Mouse (Mus musculus): ENCODE measurements at regions not wholly inside any gene's neighbourhood (a gene's known extent, or its start where the extent isn't known, plus 50 kb on each side); places are given as distances from the start of the nearest gene placed in this dataset.

GRCm38 (mm10) chr12:118703068-118703662, 143.0 kb upstream of the Sp8 start:
- Histone ChIP-seq H3K36me3 (ENCODE audit: control insufficient read depth, insufficient read depth, low read length) (no peaks in the 10 kb centered on the region), H3K4me3 (ENCODE audit: control insufficient read depth, insufficient read depth, low read length) (no peak overlapping the region), H3K27ac (ENCODE audit: control insufficient read depth, insufficient read depth, low read length) (no peak overlapping the region), H3K4me1 (replicated peaks; ENCODE audit: control insufficient read depth, insufficient read depth, low read length) (no peaks in the 10 kb centered on the region), H3K27me3 (ENCODE audit: control insufficient read depth, insufficient read depth, low read length) (no peaks in the 10 kb centered on the region)
- TF ChIP-seq CTCF (IDR thresholded peaks at IDR 0.05; ENCODE audit: borderline replicate concordance, control insufficient read depth, extremely low read depth, insufficient read depth, low read length, poor library complexity) (no peak), POLR2A (IDR thresholded peaks at IDR 0.05; ENCODE audit: control insufficient read depth, extremely low read depth, insufficient read depth, low read length, poor library complexity) (no peak)
- WGBS, result 40% methylated on average over 11 of the region's 11 CpGs
- DNase-seq, result no peak

- 86% methylated on average over 2 of the region's 2 CpGs for WGBS
- no peak for DNase-seq
- H3K27ac ChIP-seq (ENCODE audit: control insufficient read depth, insufficient read depth, low read length), result no peak overlapping the region
- H3K4me1 ChIP-seq (replicated peaks; ENCODE audit: control insufficient read depth, insufficient read depth, low read length), result no peaks in the 10 kb centered on the region
- no peaks in the 10 kb centered on the region for H3K27me3 ChIP-seq (ENCODE audit: control insufficient read depth, insufficient read depth, low read length)
- TF ChIP-seq CTCF (IDR thresholded peaks at IDR 0.05; ENCODE audit: borderline replicate concordance, control insufficient read depth, extremely low read depth, insufficient read depth, low read length, poor library complexity), result no peak
- no peak for TF ChIP-seq POLR2A (IDR thresholded peaks at IDR 0.05; ENCODE audit: control insufficient read depth, extremely low read depth, insufficient read depth, low read length, poor library complexity)
- no peak overlapping the region for H3K4me3 ChIP-seq (ENCODE audit: control insufficient read depth, insufficient read depth, low read length)
- H3K36me3 ChIP-seq (ENCODE audit: control insufficient read depth, insufficient read depth, low read length), result no peaks in the 10 kb centered on the region
These were observed 144.3 kb upstream of the Sp8 start for GRCm38 (mm10) chr12:118701838-118702237.

DNA sequence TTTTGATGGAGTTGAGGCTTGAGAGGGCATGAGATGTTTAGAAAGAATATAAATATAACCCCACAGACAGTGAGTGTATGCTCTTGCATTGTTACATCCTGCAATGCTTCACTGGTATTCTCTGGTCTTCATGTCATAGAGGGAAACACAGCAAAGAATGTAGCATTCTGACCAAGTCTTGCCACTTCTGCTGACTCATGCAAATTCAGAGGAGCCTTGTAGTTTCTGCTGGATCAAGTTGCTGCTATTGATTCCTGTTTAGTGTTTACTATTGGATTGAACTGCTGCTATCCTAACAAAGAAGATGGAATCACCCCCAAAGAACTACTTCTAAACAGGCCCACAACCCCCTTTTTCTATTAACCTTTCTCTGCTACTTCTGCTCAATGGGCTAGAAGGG, 148.0 kb upstream of the Sp8 start:
- H3K27ac ChIP-seq (ENCODE audit: control insufficient read depth, insufficient read depth, low read length), result no peak overlapping the region
- no peak overlapping the region for H3K4me3 ChIP-seq (ENCODE audit: control insufficient read depth, insufficient read depth, low read length)
- H3K36me3 ChIP-seq (ENCODE audit: control insufficient read depth, insufficient read depth, low read length), result no peaks in the 10 kb centered on the region
- H3K4me1 ChIP-seq (replicated peaks; ENCODE audit: control insufficient read depth, insufficient read depth, low read length), result no peaks in the 10 kb centered on the region
- DNase-seq, result no peak
- H3K27me3 ChIP-seq (ENCODE audit: control insufficient read depth, insufficient read depth, low read length), result no peaks in the 10 kb centered on the region
- no peak for TF ChIP-seq CTCF (IDR thresholded peaks at IDR 0.05; ENCODE audit: borderline replicate concordance, control insufficient read depth, extremely low read depth, insufficient read depth, low read length, poor library complexity)
- no peak for TF ChIP-seq POLR2A (IDR thresholded peaks at IDR 0.05; ENCODE audit: control insufficient read depth, extremely low read depth, insufficient read depth, low read length, poor library complexity)

- no peaks in the 10 kb centered on the region for H3K36me3 ChIP-seq (ENCODE audit: control insufficient read depth, insufficient read depth, low read length)
- DNase-seq, result no peak
- H3K27me3 ChIP-seq (ENCODE audit: control insufficient read depth, insufficient read depth, low read length), result no peaks in the 10 kb centered on the region
- WGBS, result 58% methylated on average over 2 of the region's 2 CpGs
- no peak for TF ChIP-seq POLR2A (IDR thresholded peaks at IDR 0.05; ENCODE audit: control insufficient read depth, extremely low read depth, insufficient read depth, low read length, poor library complexity)
- TF ChIP-seq CTCF (IDR thresholded peaks at IDR 0.05; ENCODE audit: borderline replicate concordance, control insufficient read depth, extremely low read depth, insufficient read depth, low read length, poor library complexity), result no peak
- H3K27ac ChIP-seq (ENCODE audit: control insufficient read depth, insufficient read depth, low read length), result no peak overlapping the region
- no peaks in the 10 kb centered on the region for H3K4me1 ChIP-seq (replicated peaks; ENCODE audit: control insufficient read depth, insufficient read depth, low read length)
- H3K4me3 ChIP-seq (ENCODE audit: control insufficient read depth, insufficient read depth, low read length), result no peak overlapping the region
These were observed 151.4 kb upstream of the Sp8 start for GRCm38 (mm10) chr12:118694701-118695100.

DNA sequence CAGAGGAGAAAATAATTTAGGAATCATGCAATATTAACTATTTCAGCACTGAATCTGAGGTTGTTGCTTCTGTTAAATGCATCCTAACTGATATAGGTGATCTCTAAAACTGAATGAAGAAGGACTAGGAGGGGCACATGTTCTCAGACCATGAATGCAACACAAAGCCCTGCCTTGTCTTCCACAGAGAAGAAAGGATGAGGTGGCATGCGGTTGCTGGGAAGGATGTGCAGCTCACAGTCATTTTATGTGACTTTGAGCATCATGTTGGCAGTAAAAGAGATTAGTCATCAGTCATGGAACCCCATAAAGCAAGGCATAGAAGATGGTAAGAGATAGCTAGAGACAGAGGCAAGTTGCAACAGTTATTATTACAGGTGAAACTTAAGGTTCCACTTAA, 163.2 kb upstream of the Sp8 start:
- Histone ChIP-seq H3K27ac (ENCODE audit: control insufficient read depth, insufficient read depth, low read length) (no peak overlapping the region), H3K4me1 (replicated peaks; ENCODE audit: control insufficient read depth, insufficient read depth, low read length) (no peaks in the 10 kb centered on the region), H3K36me3 (ENCODE audit: control insufficient read depth, insufficient read depth, low read length) (no peaks in the 10 kb centered on the region), H3K27me3 (ENCODE audit: control insufficient read depth, insufficient read depth, low read length) (no peaks in the 10 kb centered on the region), H3K4me3 (ENCODE audit: control insufficient read depth, insufficient read depth, low read length) (no peak overlapping the region)
- TF ChIP-seq CTCF (IDR thresholded peaks at IDR 0.05; ENCODE audit: borderline replicate concordance, control insufficient read depth, extremely low read depth, insufficient read depth, low read length, poor library complexity) (no peak), POLR2A (IDR thresholded peaks at IDR 0.05; ENCODE audit: control insufficient read depth, extremely low read depth, insufficient read depth, low read length, poor library complexity) (no peak)
- 98% methylated on average over 1 of the region's 1 CpGs for WGBS
- DNase-seq, result no peak

GRCm38 (mm10) chr12:118677989-118678388, 168.1 kb upstream of the Sp8 start:
- WGBS, result 98% methylated on average over 4 of the region's 4 CpGs
- H3K27ac ChIP-seq (ENCODE audit: control insufficient read depth, insufficient read depth, low read length), result no peak overlapping the region
- no peaks in the 10 kb centered on the region for H3K27me3 ChIP-seq (ENCODE audit: control insufficient read depth, insufficient read depth, low read length)
- no peak for DNase-seq
- no peaks in the 10 kb centered on the region for H3K4me1 ChIP-seq (replicated peaks; ENCODE audit: control insufficient read depth, insufficient read depth, low read length)
- no peaks in the 10 kb centered on the region for H3K36me3 ChIP-seq (ENCODE audit: control insufficient read depth, insufficient read depth, low read length)
- no peak for TF ChIP-seq CTCF (IDR thresholded peaks at IDR 0.05; ENCODE audit: borderline replicate concordance, control insufficient read depth, extremely low read depth, insufficient read depth, low read length, poor library complexity)
- TF ChIP-seq POLR2A (IDR thresholded peaks at IDR 0.05; ENCODE audit: control insufficient read depth, extremely low read depth, insufficient read depth, low read length, poor library complexity), result no peak
- no peak overlapping the region for H3K4me3 ChIP-seq (ENCODE audit: control insufficient read depth, insufficient read depth, low read length)

DNA sequence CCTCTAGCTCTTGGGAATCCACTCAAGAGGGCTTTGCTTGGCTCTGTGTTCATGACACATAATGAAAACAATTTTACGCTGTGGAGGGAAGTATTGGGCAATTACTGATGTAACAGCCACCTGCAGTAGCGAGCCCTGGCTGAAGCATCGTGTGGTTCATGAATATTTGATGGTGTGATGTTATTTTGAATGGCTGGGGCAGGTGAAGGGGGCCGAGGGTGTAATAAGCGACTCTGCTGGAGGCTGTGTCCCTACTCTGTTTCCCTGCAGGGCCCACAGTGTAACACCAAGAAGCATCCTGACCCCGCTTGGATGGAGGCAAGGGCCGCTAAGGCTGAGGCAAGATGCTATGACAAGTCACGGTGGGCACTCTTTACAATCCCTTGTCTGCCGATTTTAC, 184.6 kb upstream of the Sp8 start:
- no peak overlapping the region for H3K27ac ChIP-seq (ENCODE audit: control insufficient read depth, insufficient read depth, low read length)
- TF ChIP-seq POLR2A (IDR thresholded peaks at IDR 0.05; ENCODE audit: control insufficient read depth, extremely low read depth, insufficient read depth, low read length, poor library complexity) (no peak), CTCF (IDR thresholded peaks at IDR 0.05; ENCODE audit: borderline replicate concordance, control insufficient read depth, extremely low read depth, insufficient read depth, low read length, poor library complexity) (no peak)
- 59% methylated on average over 9 of the region's 9 CpGs for WGBS
- DNase-seq, result no peak
- no peaks in the 10 kb centered on the region for H3K4me1 ChIP-seq (replicated peaks; ENCODE audit: control insufficient read depth, insufficient read depth, low read length)
- H3K4me3 ChIP-seq (ENCODE audit: control insufficient read depth, insufficient read depth, low read length), result no peak overlapping the region
- no peaks in the 10 kb centered on the region; the same call in 1 of the 2 replicates for H3K27me3 ChIP-seq (ENCODE audit: control insufficient read depth, insufficient read depth, low read length)
- no peaks in the 10 kb centered on the region for H3K36me3 ChIP-seq (ENCODE audit: control insufficient read depth, insufficient read depth, low read length)
